Mouse (Mus musculus) lung, embryonic 16.5 days (tissue): ENCODE results near the gene Spcs1. TPM values are rescaled to one million over a fixed set of nuclear protein-coding genes. Genes with fewer than 3 reads are reported as not detected.

Experiments used
- ATAC-seq: fragments of 200-750 bp; cut with Nextera tagmentation; 2 replicates; pipeline ENCODE4 v1.8.0; 2017; ENCODE audit warnings: low read depth, mild to moderate bottlenecking, moderate library complexity
- H3K27ac ChIP-seq: fragments of 300-500 bp; sonication (generic); 2 replicates; pipeline ENCODE4 v1.5.1; 2014; ENCODE audit warnings: mild to moderate bottlenecking, control low read depth, low read length
- H3K27me3 ChIP-seq: fragments of 300-500 bp; sonication (generic); 2 replicates; pipeline ENCODE4 v1.6.1; 2014; ENCODE audit warnings: low read depth, low read length, mixed read lengths; ENCODE audit not compliant: control insufficient read depth, insufficient read depth
- H3K36me3 ChIP-seq: fragments of 300-500 bp; sonication (generic); 2 replicates; pipeline ENCODE4 v1.6.1; 2014; ENCODE audit warnings: low read length; ENCODE audit not compliant: control insufficient read depth, insufficient read depth
- H3K4me1 ChIP-seq: fragments of 300-500 bp; sonication (generic); replicated peaks from 2 replicates; pipeline ENCODE4 v1.6.1; 2014; ENCODE audit warnings: low read length, mixed read lengths; ENCODE audit not compliant: control insufficient read depth, insufficient read depth
- H3K4me2 ChIP-seq: fragments of 300-500 bp; sonication (generic); 2 replicates; pipeline ENCODE4 v1.6.1; 2014; ENCODE audit warnings: low read depth, low read length, control low read depth
- H3K4me3 ChIP-seq: fragments of 300-500 bp; sonication (generic); 2 replicates; pipeline ENCODE4 v1.5.1; 2014; ENCODE audit warnings: mild to moderate bottlenecking, low read length, control low read depth
- H3K9ac ChIP-seq: fragments of 300-500 bp; sonication (generic); 2 replicates; pipeline ENCODE4 v1.6.1; 2014; ENCODE audit warnings: low read length, control low read depth
- H3K9me3 ChIP-seq: fragments of 300-500 bp; sonication (generic); 2 replicates; pipeline ENCODE4 v1.6.1; 2016; ENCODE audit warnings: low read length; ENCODE audit not compliant: control insufficient read depth
- WGBS: fragments of 180-500 bp; shearing (Covaris S2); extraction: QIAGEN DNeasy Blood & Tissue Kit; methylation state at CpG from one replicate; pipeline ENCODE4 v1.1.7; 2014; 5-methylcytosine and 5-hydroxymethylcytosine counted together
- polyA plus RNA-seq: library from polyadenylated mRNA; unstranded; fragments of >200 nt; fragmentation: Nextera tagmentation; extraction: Ambion mirVana; gene quantifications from 2 replicates; pipeline ENCODE4 v1.2.1, GENCODE M21; 2015

Spcs1 gene
- polyA plus RNA-seq, 1 experiment from 2014 or later: 434 TPM

- no peak overlapping the region for H3K4me2 ChIP-seq
- H3K27me3 ChIP-seq: no peaks in the 10 kb centered on the region
- peaks cover 3% of the 10 kb centered on the region; the same call in 1 of the 2 replicates for H3K36me3 ChIP-seq
- H3K9me3 ChIP-seq: no peaks in the 10 kb centered on the region
- no peak for ATAC-seq
- no peak overlapping the region for H3K27ac ChIP-seq
- no peaks in the 10 kb centered on the region for H3K4me1 ChIP-seq
- 78% methylated on average over 4 of the region's 4 CpGs for WGBS
- no peak overlapping the region for H3K9ac ChIP-seq
- no peak overlapping the region for H3K4me3 ChIP-seq
These were observed 42.4 kb downstream of the Spcs1 start for GRCm38 (mm10) chr14:30959031-30959430.

- Histone ChIP-seq H3K4me3 (no peak overlapping the region), H3K9me3 (no peaks in the 10 kb centered on the region), H3K4me2 (no peak overlapping the region), H3K27me3 (no peaks in the 10 kb centered on the region), H3K27ac (no peak overlapping the region), H3K36me3 (peaks cover 3% of the 10 kb centered on the region; the same call in 1 of the 2 replicates), H3K4me1 (no peaks in the 10 kb centered on the region), H3K9ac (no peak overlapping the region)
- no peak for ATAC-seq
- 61% methylated on average over 2 of the region's 2 CpGs for WGBS
These were observed 43.0 kb downstream of the Spcs1 start for GRCm38 (mm10) chr14:30958517-30958916.

- peak; percentile 99 for ATAC-seq
These were observed 50.2 kb downstream of the Spcs1 start, which contains the start of gene Nek4 for GRCm38 (mm10) chr14:30951154-30951825. Nek4 (plus strand) TSS chr14:30951377.

GRCm38 (mm10) chr14:30949986-30950385 is 51.5 kb downstream of the Spcs1 start:
- Histone ChIP-seq H3K9ac (no peak overlapping the region), H3K27me3 (no peaks in the 10 kb centered on the region), H3K4me3 (no peak overlapping the region), H3K4me2 (no peak overlapping the region), H3K36me3 (peaks cover 3% of the 10 kb centered on the region; the same call in 1 of the 2 replicates), H3K4me1 (peaks cover 10% of the 10 kb centered on the region; the same call in 1 of the 2 replicates), H3K9me3 (no peaks in the 10 kb centered on the region), H3K27ac (no peak overlapping the region)
- ATAC-seq: no peak
- 88% methylated on average over 10 of the region's 10 CpGs for WGBS

More at GRCm38 (mm10) chr14:30951154-30951825, 50.2 kb downstream of the Spcs1 start, which contains the start of gene Nek4:
- H3K4me1 ChIP-seq: peaks cover 10% of the 10 kb centered on the region; the same call in 1 of the 2 replicates
- peak within 1 kb of the TSS; percentile 79 for H3K4me2 ChIP-seq
- H3K36me3 ChIP-seq: peaks cover 3% of the 10 kb centered on the region; the same call in 1 of the 2 replicates
- H3K9me3 ChIP-seq: no peaks in the 10 kb centered on the region
- H3K27ac ChIP-seq: peak within 1 kb of the TSS; percentile 44
- peak within 1 kb of the TSS; percentile 78 for H3K4me3 ChIP-seq
- H3K27me3 ChIP-seq: no peaks in the 10 kb centered on the region
- under 1% methylated on average over 57 of the region's 57 CpGs for WGBS
- peak within 1 kb of the TSS; percentile 91 for H3K9ac ChIP-seq

Other genes with a start within 250 kb of the Spcs1 start
- gene Tmem110, start 176.1 kb downstream of the Spcs1 start, polyA plus RNA-seq: 27.0 and 38.3 TPM in 2 replicates
- 9.9 and 12.6 TPM in 2 replicates for gene Mustn1, start 122.5 kb downstream of the Spcs1 start, polyA plus RNA-seq
- gene Itih4, start 115.2 kb downstream of the Spcs1 start, polyA plus RNA-seq: 0.59 and 3.7 TPM in 2 replicates
- gene Itih3, start 77.9 kb downstream of the Spcs1 start, polyA plus RNA-seq: 0.98 and 8.5 TPM in 2 replicates
- gene Itih1, start 58.4 kb downstream of the Spcs1 start, polyA plus RNA-seq: 0.09 and 1.1 TPM in 2 replicates
- 13.0 and 14.0 TPM in 2 replicates for gene Nek4, start 50.3 kb downstream of the Spcs1 start, polyA plus RNA-seq
- 67.9 and 70.2 TPM in 2 replicates for gene Glt8d1, start 272 bp downstream of the Spcs1 start, polyA plus RNA-seq
- gene Pbrm1, start 17.5 kb upstream of the Spcs1 start, polyA plus RNA-seq: 115 and 120 TPM in 2 replicates
- 65.8 and 76.2 TPM in 2 replicates for gene Gnl3, start 17.5 kb upstream of the Spcs1 start, polyA plus RNA-seq
- 79.4 and 82.2 TPM in 2 replicates for gene Smim4, start 127.3 kb upstream of the Spcs1 start, polyA plus RNA-seq
- 379 and 414 TPM in 2 replicates for gene Nt5dc2, start 129.4 kb upstream of the Spcs1 start, polyA plus RNA-seq
- gene Stab1, start 167.0 kb upstream of the Spcs1 start, polyA plus RNA-seq: 48.9 and 52.1 TPM in 2 replicates
- gene Tnnc1, start 206.6 kb upstream of the Spcs1 start, polyA plus RNA-seq: 93.6 and 113 TPM in 2 replicates
- gene Nisch, start 215.3 kb upstream of the Spcs1 start, polyA plus RNA-seq: 377 and 397 TPM in 2 replicates
- gene Sema3g, start 216.2 kb upstream of the Spcs1 start, polyA plus RNA-seq: 2.3 and 2.7 TPM in 2 replicates
- gene Phf7, start 249.6 kb upstream of the Spcs1 start, polyA plus RNA-seq: 13.5 TPM in 2 replicates
- gene Bap1, start 249.8 kb upstream of the Spcs1 start, polyA plus RNA-seq: 79.8 and 82.2 TPM in 2 replicates